Mouse (Mus musculus) liver, postnatal 0 days (tissue): ENCODE measurements around the gene 4933411K16Rik.

ENCODE experiments used
- CTCF ChIP-seq: sonication (generic); IDR thresholded peaks from 2 replicates; pipeline ENCODE4 v1.5.1; 2016; ENCODE audit warnings: antibody characterized with exemption, low read depth
- EP300 ChIP-seq: IDR thresholded peaks from 2 replicates; pipeline ENCODE4 v1.6.1; 2016; ENCODE audit warnings: antibody characterized with exemption, low read depth, mild to moderate bottlenecking

GRCm38 (mm10) chr19:42089103-42089747, 37.2 kb downstream of the 4933411K16Rik start:
- TF ChIP-seq CTCF = peak; percentile 29; the same call in 1 of the 2 replicates
- TF ChIP-seq EP300 = no peak
